Mouse (Mus musculus) neutrophil, adult 5-6 weeks (primary cell): ENCODE data around the gene Tmem69. TPM values are rescaled to one million over a fixed set of nuclear protein-coding genes. Genes with fewer than 3 reads are reported as not detected.

ENCODE experiments used
- total RNA-seq: library from RNA; stranded (forward); fragments of 200-1000 nt; gene quantifications from 2 replicates; pipeline ENCODE4 v1.2.3, GENCODE M21; 2017

Tmem69 gene
- total RNA-seq, 1 experiment from 2014 or later: 10.1 TPM

Other genes with a start within 250 kb of the Tmem69 start
- gene Mast2, start 91.8 kb downstream of the Tmem69 start, total RNA-seq: 8.1 and 9.0 TPM in 2 replicates
- 7.1 and 11.1 TPM in 2 replicates for gene Ipp, start 48.4 kb downstream of the Tmem69 start, total RNA-seq
- 300 and 312 TPM in 2 replicates for gene Gpbp1l1, start 1.7 kb upstream of the Tmem69 start, total RNA-seq
- 7.2 and 14.2 TPM in 2 replicates for gene Ccdc17, start 40.7 kb upstream of the Tmem69 start, total RNA-seq
- gene Nasp, start 72.0 kb upstream of the Tmem69 start, total RNA-seq: 88.5 and 105 TPM in 2 replicates
- 175 and 178 TPM in 2 replicates for gene Akr1a1, start 95.7 kb upstream of the Tmem69 start, total RNA-seq
- 56.9 and 58.1 TPM in 2 replicates for gene Prdx1, start 129.6 kb upstream of the Tmem69 start, total RNA-seq
- gene Mmachc, start 152.5 kb upstream of the Tmem69 start, total RNA-seq: 2.6 and 2.8 TPM in 2 replicates
- 17.4 and 18.3 TPM in 2 replicates for gene Ccdc163, start 152.6 kb upstream of the Tmem69 start, total RNA-seq
- 9.3 and 14.5 TPM in 2 replicates for gene Tesk2, start 165.0 kb upstream of the Tmem69 start, total RNA-seq